Mouse (Mus musculus): ENCODE measurements at regions not wholly inside any gene's neighbourhood (a gene's known extent, or its start where the extent isn't known, plus 50 kb on each side); places are given as distances from the start of the nearest gene placed in this dataset.
A peak's percentile ranks its signal among the peaks of the same experiment; 100 is the strongest.

DNA sequence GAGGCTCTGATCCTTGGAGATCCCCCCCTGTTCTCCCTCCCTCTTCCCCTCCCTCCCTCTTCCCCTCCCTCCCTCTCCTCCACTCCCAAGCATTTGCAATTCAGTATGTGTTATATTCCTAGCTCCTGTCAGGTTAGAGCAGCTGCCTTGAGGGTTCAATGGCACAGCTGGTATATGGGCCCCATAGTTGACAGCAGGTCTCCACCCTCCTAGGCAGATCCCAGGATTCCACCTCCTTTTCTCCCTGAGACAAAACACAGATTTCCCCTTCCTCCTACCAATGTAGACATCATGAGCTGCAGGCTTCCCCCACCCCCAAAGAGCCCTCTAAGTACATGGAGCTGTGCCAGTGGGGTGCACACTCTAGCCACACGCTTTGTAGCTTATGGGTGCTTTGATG is 137.8 kb downstream of the Unc5cl start:
- no peak for DNase-seq

DNA sequence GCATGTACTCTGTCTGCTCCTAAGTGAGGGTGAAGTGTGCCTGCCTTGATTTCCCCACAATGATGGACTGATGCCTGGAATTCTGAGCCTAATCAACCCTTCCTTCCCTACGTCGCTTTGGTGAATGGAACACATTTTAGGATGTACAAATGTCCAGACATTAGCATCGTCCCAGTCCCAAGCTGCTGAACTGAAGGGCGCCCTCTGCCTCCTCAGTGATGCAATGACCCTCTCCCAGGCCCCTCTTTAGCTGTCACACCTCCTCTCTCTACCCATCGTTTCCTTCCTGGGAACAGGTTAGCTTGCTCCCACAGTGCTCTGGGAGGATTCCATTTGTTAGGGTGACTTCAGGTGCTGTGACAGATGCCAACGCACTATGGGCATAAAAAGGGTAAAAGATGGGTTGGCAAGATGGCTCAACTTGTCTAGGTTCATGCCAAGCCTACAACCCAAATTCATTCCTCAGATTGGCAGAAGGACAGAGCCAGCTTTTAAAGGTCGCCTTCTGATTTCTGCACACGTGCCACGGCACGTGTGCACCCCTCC is 140.8 kb downstream of the Unc5cl start:
- DNase-seq = no peak

DNA sequence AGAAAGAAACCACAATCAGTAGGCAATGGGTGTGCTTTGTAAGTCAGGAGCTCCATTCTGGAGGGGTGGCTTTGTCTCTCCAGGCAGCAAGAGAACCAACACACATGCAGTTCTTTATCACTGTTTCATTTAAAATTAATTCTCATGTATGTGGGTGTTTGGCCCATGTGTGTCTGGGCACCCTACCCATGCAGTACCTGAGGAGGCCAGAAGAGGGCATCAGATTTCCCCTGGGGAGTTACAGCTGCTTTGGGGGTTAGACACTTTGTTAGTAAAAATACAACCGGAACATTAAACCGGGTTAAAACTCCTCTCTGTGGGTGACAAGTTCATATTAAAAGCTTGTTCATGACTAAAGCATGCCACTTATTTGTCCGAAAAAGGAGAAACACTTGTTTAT is 141.7 kb downstream of the Unc5cl start:
- peak in 1 of 2 experiments; percentile 20 for DNase-seq

DNA sequence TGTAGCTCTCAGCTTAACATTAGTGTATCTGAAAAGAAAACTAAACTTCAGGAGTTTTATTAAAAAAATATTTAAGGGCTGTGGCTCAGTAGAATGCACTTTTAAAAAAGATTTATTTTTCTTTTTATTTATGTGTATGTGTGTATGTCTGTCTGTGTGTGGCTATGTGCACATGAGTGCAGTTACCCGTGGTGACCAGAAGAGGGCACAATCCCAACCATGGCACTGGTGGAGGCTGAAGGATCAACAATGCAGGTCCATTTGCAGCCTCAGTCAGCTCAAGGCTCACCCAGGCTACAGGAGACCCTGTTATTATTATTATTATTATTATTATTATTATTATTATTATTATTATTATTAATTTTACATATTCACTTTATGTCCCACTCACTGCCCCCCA is 142.6 kb downstream of the Unc5cl start:
- no peak for DNase-seq

DNA sequence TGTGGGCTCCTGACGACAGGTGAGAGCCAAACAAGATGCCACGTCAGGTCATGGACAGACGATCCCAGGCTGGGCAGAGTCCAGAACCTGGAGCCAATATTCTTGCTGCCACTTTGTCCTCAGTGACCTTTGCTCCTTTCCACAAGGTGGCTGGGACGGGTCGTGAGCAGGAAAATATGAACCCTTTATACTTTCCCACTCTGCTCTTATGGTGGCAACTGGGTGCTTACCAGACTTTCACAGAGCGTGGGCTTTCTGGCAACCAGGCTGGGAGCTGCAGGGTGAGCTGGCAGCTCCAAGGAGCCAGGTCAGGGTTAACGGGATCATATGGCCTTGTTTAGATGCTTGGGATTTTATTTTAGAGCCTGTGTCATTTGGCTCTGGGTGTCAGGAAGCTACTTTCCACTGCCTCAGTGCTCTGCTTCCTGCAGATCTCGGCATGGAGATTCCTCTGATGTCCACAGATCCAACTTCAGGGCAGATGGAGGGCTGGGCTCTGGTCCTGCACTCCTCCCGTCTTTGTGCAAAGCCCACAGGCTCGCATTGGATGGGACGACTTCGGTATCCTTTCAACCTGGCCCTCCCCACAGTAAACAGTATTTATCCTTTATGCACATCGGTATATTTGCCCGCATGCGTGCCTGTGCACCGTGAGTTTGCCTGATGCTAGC is 143.9 kb downstream of the Unc5cl start:
- DNase-seq = no peak

DNA sequence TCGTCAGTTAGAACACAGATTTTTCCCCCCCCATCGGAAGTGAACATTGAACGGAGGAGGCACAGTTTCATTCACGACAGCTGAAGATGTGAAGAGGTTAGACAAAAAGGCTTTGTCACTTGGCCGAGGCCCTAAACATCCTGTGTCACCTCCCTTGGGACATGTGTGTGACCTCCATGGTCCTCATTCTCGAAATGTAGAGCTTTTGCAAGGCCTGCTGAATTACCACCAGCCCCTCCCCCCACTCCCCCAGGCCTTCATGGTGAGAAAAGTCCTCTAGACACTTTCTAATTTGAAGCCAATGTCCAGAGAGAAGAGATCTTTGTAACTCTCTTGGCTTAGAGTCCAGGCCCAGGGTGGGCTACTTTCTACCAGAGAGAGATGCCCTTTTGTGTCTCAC is 145.5 kb downstream of the Unc5cl start:
- DNase-seq = no peak

DNA sequence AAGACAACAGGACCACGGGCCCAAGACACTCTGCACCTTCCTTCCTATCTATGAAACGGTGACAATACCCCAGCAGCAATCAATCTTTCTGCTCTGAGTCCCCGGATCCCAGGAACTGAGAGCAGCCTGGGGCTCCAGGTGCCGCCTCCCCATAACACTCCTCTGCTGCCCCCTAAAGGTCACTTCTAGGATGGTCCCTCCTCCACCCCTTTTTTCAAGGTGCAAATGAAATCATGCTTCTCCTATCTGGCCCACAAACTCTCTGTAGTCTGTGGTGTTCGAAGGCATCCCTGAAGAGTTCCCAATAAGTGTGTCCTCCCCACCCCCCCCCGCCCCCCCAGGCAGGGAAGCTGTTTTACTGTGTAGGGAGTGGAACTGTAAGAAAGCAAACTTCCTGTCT is 147.9 kb downstream of the Unc5cl start:
- DNase-seq = peak; percentile 54 to 67

DNA sequence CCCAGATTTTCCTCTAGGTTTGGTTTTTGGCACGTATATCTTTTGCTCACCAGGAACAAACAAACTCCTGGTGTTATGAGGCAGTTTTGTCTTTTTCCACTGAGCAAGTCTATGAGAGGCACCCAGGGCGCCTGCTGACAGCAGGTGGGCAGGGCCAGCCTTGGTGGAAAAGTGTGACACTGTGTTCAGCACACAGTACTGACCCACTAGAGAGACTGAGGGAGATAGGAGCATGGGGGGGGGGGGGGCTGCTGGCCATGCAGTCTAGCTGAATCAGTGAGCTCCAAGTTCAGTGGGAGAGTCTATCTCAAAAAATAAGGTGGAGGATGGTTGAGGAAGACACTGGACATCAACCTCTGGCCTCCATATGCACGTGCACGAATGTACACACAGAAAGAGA is 152.1 kb downstream of the Unc5cl start:
- no peak for DNase-seq

DNA sequence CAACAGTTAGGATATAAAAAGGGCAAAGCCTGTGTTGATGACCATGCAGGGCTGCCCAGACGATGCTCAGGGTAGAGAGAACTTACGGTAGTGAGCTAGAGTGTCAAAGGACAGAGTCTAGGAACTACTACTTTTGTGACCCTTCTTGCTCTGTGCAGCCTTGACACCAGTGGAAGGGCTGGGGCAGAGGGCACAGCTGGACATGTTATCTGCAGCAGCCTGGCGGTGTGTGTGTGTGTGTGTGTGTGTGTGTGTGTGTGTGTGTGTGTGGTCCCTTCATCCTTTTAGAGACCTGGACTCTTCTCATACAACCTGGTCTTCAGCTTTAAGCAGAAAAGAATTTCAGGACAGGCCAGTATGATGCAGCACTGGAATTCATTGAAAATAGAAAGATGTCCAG is 153.6 kb downstream of the Unc5cl start:
- no peak for DNase-seq

DNA sequence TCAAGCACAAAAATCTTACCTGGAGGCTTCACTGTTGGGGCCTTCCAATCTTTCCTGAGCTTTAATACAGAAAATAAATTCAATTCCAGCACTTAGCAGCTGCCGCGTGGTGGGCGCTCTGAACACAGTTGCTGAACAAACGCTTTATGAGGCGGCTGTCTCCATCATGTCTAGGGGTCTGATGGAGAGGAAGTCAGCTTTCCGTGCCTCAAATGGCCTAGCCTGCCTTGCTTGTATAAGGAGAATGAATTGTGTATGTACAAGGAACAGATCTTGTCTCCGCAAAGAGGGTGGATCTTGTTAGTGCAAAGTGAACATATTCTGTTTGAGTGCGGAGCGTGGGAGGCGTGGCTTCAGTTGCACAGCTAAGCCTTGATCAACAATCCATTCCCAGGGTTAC is 155.4 kb downstream of the Unc5cl start:
- DNase-seq = no peak

DNA sequence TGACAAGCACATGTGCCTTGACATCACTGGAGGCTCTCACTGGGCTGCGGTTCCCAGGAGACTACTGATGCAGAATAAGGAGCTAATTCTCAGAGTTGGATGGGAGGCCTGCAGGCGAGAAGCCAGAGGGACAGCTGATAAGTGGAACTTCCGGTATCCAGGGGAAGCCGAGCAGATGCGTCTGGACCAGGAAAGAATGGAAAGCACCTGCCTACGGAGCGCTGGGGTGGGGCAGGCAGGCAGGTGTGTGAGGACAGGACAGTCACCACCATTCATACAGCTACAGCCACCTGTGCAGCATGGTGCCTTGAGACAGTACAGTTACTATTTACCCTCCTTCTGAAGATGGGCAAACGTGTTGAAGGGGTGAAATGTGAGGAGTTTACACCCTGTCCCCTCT is 156.1 kb downstream of the Unc5cl start:
- no peak for DNase-seq

DNA sequence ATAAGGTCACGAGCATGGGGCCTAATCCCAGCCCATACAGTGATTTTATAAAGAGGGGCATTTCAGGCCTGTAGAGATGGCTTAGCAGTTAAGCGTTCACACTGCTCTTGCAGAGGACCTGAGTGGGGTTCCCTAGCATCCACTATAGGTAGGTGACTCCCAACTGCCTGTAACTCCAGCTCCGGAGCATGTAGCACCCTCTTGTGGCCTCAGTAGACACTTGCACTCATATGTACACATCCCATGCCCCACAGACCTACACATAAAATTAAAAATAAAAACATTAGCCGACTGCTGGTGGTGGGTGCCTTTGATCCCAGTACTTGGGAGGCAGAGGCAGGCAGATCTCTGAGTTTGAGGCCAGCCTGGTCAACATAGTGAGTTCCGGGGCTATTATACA is 158.8 kb downstream of the Unc5cl start:
- DNase-seq = no peak

DNA sequence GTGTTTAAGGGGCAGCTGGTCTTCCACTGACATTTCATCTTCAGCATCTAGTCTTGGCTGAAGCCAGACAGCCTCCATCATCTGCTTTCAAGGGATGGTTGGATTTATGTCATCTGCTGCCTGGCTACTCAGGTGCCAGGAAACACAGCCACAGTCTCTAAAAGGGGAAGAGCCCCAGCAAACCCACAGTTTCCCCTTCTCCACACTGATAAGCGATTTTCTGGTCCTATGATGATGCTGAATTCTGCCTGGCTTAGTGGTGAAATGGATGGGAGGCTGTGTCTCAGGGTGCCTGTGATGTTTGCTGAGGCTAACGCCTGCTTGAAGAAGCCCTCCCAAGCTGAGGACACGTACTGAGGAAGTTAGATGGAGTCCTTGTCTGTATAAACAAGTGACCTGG is 160.5 kb downstream of the Unc5cl start:
- no peak for DNase-seq

DNA sequence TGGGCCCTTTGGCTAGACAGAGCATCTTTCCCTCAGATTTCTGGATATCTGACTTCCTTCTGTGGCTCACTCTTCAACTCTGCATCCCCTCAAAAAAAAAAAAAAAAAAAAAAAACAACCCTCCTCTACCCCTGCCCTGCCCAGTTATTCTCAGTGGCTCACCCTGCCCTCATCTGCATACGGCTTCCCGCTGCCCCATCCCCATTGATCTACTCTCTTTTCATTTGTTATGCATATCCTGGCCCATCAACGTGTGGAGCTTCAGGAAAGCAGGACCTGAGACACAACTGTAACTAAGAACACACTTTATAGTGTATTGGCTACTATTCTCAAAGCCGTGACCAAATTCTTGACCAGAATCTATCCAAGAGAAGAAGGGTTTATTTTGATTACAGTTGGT is 161.5 kb downstream of the Unc5cl start:
- DNase-seq = no peak

DNA sequence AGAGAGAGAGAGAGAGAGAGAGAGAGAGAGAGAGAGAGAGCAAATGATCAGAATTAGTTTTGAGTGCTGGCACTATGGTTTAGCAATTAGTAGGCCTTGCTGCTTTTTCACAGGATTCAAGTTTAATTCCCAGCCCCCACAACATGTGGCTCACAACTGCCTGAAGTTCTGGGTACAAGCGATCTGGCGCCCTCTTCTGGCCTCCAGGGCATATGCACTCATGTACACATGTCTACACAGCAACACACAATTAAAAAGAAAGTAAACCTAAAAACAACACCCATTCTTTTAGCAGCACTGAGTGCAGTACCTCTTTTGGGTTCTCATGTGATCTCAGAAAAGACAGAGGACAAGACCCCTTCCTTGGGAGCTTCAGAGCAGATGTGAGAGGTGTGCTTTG is 166.2 kb downstream of the Unc5cl start:
- DNase-seq = no peak

DNA sequence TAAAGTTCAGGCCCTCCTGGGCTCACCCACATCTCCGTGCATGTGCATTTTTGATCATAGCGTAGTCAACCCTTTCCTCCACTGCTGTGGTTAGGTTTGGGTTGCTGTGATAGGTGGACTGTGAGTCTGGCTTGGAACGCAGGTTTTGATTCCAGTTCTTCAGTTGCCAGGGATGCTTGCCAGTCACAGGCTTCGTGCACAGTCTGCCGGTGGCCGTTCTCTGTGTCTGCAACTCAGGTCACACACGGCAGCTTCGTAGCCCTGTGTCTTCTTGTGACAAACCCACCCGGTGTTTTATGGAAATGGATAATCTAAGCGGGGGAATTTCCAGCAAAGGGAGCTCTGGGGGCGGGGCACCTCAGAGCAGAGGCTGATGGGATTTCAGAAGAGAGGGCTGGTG is 167.0 kb downstream of the Unc5cl start:
- DNase-seq = no peak

DNA sequence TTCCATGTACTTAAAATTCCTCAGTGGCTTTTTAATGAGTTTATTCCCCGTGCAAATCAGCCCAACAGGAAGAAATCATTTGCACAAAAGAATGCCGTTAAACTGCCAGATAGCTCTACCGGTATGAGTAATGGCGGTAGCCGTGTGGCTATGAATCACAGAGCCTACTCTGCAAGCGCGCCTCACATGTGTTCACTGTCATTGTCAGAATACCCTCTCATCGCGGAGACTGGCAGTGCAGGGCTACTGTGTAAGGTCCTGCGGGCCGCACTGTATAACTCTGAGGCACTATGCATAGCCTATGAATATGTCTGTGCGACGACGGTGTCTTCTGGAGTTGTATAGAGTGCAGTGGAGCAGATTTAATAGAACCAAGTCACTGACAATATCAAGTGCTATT is 170.2 kb downstream of the Unc5cl start:
- no peak for DNase-seq

DNA sequence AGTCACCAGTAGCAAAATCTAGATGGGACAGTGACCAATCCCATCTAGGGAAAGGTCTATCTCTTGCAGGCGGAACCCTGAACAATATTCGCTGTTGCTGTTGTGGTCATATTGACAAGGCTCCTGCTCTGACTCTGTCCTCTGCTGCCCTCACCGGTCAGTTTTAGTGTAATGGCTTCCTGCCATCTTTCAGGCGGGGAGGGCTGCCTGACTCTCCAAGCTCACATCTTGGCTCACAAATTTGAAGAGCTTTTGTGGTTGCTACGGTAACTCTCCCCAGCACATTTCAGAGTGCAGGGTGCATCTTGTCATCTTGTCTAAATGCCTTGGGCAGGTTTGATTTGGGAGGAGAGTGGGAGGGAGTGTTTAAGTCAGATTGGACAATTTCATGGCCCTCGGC is 171.3 kb downstream of the Unc5cl start:
- no peak for DNase-seq

DNA sequence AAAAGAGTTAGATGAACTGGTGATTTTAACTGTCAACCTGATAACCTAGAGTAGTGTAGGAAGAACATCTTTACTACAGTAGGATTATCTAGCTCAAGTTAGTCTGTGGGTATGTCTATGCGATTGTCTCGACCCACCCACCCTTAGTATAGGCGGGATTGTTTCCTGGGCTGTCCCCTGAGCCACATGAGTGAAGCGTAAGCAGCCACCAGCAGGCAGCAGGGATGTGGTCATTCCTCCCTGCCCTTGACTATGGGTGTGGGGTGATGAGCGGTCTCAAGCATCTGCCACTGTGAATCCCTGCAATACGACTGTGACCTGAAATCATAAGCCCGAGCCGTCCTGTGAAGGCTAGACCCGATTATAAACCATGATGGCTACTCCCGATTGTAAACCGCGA is 184.9 kb downstream of the Unc5cl start:
- DNase-seq = no peak

DNA sequence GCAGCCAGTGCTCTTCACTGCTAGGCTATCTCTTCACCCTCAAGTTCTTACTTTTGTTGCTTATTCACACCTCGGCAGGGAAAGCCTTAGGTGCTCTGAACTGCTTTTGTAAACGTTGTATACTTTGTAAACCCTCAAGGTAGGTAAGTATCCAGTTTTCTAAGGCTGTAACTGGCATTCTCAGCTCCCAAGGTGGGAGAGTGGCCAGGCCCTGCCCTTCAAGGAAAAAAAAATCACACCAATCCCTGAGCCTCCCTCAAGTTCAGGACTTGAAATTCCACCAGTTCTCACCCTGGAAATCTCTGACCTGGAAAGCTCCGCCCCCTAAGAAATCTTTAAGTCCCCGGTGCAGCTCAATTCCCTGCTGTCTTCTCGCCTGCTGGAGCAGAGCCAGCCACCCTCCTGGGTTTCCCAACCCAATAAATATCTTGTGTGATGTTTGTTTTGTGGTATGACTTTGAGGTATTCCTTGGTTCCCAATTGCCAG is 188.9 kb downstream of the Unc5cl start:
- no peak for DNase-seq

DNA sequence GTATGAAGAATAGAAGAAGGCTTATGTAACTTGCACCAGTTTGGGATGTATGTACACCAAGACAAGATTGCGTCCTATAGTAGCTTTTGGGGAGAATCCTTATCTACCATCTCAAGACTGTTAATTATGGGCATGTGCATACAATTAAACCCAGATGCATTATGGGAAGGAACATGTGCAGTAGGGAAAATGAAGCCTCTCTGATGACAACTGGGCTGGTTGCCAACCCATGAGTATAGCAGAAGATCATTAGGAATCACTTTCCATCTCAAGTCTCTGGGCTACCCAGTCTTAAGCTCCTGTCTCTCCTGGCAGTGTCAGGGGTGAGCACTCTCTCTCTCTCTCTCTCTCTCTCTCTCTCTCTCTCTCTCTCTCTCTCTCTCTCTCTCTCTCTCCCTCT is 190.4 kb downstream of the Unc5cl start:
- DNase-seq = no peak

DNA sequence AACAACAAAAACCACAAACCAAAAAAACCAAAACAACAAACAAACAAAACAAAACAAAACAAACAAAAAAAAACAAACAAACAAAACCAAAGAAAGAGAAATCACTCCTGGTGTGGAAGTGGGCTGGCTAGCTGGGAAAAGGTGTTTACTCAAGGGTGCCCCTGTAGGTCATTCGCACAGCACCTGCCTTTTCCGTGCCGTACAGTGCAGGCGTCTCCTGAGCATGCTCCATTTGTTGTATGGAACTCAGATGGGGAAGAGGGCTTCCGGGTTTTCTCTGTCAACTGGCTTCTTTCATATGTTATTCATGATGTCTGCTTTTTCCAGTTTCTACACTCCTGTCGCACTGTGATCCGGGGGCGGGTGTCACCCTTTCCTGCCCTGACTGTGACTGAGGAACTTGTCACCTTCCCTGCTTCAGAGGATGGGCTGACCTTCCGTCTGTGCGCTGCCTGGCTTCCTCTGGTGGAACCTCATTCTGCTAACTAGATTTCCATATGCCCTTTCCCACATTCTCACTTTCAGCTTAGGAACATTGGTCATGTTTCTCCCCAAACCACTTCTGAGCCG is 192.0 kb downstream of the Unc5cl start:
- DNase-seq = no peak

DNA sequence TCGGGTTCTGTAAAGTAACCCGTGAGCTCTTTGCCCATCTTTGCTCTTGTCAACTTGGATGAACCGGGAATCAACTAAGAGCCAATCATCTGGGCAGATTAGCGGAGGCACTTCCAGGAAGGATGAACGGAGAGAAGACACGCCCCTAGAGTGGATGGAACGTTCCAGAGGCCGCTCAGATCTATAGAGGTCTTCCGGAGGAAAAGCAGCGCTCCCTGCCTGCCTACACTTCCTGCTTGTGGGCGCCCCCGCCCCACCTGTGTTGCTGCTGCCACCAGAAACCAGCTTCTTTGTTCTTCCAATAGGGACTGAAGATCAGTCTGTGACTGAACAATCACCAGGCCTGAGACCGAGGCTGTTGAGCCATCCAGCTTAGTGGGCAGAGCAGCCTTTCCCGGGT is 192.7 kb downstream of the Unc5cl start:
- no peak for DNase-seq

DNA sequence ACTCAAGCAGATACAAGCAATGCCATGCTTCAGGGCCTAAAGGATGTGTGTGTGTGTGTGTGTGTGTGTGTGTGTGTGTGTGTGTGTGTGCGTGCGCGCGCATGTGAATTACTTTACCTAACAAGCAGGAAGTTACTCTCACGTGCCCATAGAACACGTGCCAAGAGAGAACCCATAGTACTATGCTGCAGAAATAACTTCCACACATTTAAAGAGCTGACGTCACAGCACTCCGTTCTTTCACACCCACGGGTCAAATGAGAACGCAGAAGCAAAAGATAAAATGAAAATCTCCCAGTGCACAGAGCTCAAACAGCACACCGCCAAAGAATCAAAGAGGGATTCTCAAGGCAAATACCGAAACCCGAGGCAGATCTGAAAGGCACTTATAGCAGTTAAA is 195.9 kb downstream of the Unc5cl start:
- no peak for DNase-seq

Measured in adrenal gland, postnatal 36 days (tissue).